Mouse (Mus musculus) ES-Bruce4 (cell line): ENCODE measurements around the gene Map3k11. TPM values are rescaled to one million over a fixed set of nuclear protein-coding genes. Genes with fewer than 3 reads are reported as not detected.

Experiments used
- H3K27ac ChIP-seq: 2 replicates; pipeline ENCODE4 v1.5.1; 2012; ENCODE audit warnings: low read length, inconsistent platforms; ENCODE audit not compliant: insufficient read depth
- H3K27me3 ChIP-seq: 2 replicates; pipeline ENCODE4 v1.6.1; 2012; ENCODE audit warnings: mild to moderate bottlenecking, low read length, inconsistent platforms; ENCODE audit not compliant: control insufficient read depth, poor library complexity, insufficient read depth, severe bottlenecking
- H3K36me3 ChIP-seq: 2 replicates; pipeline ENCODE4 v1.6.1; 2012; ENCODE audit warnings: inconsistent platforms, mild to moderate bottlenecking, low read length, moderate library complexity; ENCODE audit not compliant: control insufficient read depth, poor library complexity, insufficient read depth, severe bottlenecking
- H3K4me1 ChIP-seq: one replicate; pipeline ENCODE4 v1.8.1; 2011; ENCODE audit warnings: low read length; ENCODE audit not compliant: control insufficient read depth, insufficient read depth
- H3K4me3 ChIP-seq: 2 replicates; pipeline ENCODE4 v1.5.1; 2011; ENCODE audit warnings: low read depth, mild to moderate bottlenecking, low read length
- H3K9ac ChIP-seq: 2 replicates; pipeline ENCODE4 v1.6.1; 2012; ENCODE audit warnings: low read depth, mild to moderate bottlenecking, inconsistent platforms; ENCODE audit not compliant: poor library complexity, severe bottlenecking
- H3K9me3 ChIP-seq: replicated peaks from 2 replicates; pipeline ENCODE4 v1.6.1; 2012; ENCODE audit warnings: mild to moderate bottlenecking, low read length, inconsistent platforms; ENCODE audit not compliant: control insufficient read depth, poor library complexity, insufficient read depth, severe bottlenecking
- CTCF ChIP-seq: IDR thresholded peaks from one replicate; pipeline ENCODE4 v1.8.1; 2011; ENCODE audit warnings: low read depth, low read length
- EP300 ChIP-seq: IDR thresholded peaks from 2 replicates; pipeline ENCODE4 v1.6.1; 2011; ENCODE audit warnings: low read depth, low read length; ENCODE audit not compliant: insufficient read depth
- POLR2A ChIP-seq: IDR thresholded peaks from one replicate; pipeline ENCODE4 v1.8.1; 2011; ENCODE audit warnings: low read length; ENCODE audit not compliant: insufficient read depth
- polyA plus RNA-seq: library from polyadenylated mRNA; stranded (reverse); fragments of >200 nt; gene quantifications from 2 replicates; pipeline ENCODE4 v1.2.4, GENCODE M21; 2011; ENCODE audit warnings: low read depth; ENCODE audit not compliant: missing spikeins, insufficient read depth, insufficient read length

Gene Map3k11
- polyA plus RNA-seq, 1 experiment, result 27.8 TPM

DNA sequence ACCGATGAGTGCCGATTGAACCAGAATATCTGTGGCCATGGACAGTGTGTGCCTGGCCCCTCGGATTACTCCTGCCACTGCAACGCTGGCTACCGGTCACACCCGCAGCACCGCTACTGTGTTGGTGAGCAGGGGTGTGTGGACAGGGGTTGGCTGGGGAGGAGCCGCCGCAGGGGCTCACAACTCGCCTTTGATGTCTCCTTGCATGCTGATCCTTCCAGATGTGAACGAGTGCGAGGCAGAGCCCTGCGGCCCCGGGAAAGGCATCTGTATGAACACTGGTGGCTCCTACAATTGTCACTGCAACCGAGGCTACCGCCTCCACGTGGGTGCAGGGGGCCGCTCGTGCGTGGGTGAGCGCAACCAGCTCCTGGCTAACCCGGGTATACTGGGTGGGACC, 62.4 kb downstream of the Map3k11 start:
- TF ChIP-seq CTCF (no peak), POLR2A (no peak), EP300 (no peak)
- H3K4me3 ChIP-seq, result 0 out of 2 replicates have a peak overlapping the region, but pooled peaks have one; percentile 2
- H3K27ac ChIP-seq, result no peak overlapping the region
- H3K9ac ChIP-seq, result no peak overlapping the region
- H3K4me1 ChIP-seq, result peaks cover 7% of the 10 kb centered on the region
- no peaks in the 10 kb centered on the region for H3K9me3 ChIP-seq
- H3K36me3 ChIP-seq, result no peaks in the 10 kb centered on the region
- no peaks in the 10 kb centered on the region for H3K27me3 ChIP-seq

GRCm38 (mm10) chr19:5751742-5752141, 63.2 kb downstream of the Map3k11 start:
- no peaks in the 10 kb centered on the region for H3K36me3 ChIP-seq
- H3K27me3 ChIP-seq, result no peaks in the 10 kb centered on the region
- no peak overlapping the region for H3K4me3 ChIP-seq
- no peak overlapping the region for H3K27ac ChIP-seq
- no peak overlapping the region for H3K9ac ChIP-seq
- TF ChIP-seq POLR2A (no peak), CTCF (no peak), EP300 (no peak)
- no peaks in the 10 kb centered on the region for H3K9me3 ChIP-seq
- peaks cover 2% of the 10 kb centered on the region for H3K4me1 ChIP-seq

Other genes starting within 250 kb of the Map3k11 start
- 1.3 and 2.3 TPM in 2 replicates for gene Fosl1, start 241.2 kb upstream of the Map3k11 start, polyA plus RNA-seq
- gene Ccdc85b, start 230.8 kb upstream of the Map3k11 start, polyA plus RNA-seq, result 3.3 and 4.2 TPM in 2 replicates
- gene Fibp, start 228.1 kb upstream of the Map3k11 start, polyA plus RNA-seq, result 37.7 and 47.6 TPM in 2 replicates
- 1.2 and 1.6 TPM in 2 replicates for gene Ctsw, start 220.2 kb upstream of the Map3k11 start, polyA plus RNA-seq
- 21.5 and 24.6 TPM in 2 replicates for gene Efemp2, start 214.8 kb upstream of the Map3k11 start, polyA plus RNA-seq
- 14.4 and 19.6 TPM in 2 replicates for gene Mus81, start 200.3 kb upstream of the Map3k11 start, polyA plus RNA-seq
- 878 and 879 TPM in 2 replicates for gene Cfl1, start 198.3 kb upstream of the Map3k11 start, polyA plus RNA-seq
- gene 1700020D05Rik, start 185.0 kb upstream of the Map3k11 start, polyA plus RNA-seq, result 0.99 and 1.5 TPM in 2 replicates
- 6.4 and 7.7 TPM in 2 replicates for gene Snx32, start 178.2 kb upstream of the Map3k11 start, polyA plus RNA-seq
- 0.46 and 0.52 TPM in 2 replicates for gene Ovol1, start 128.1 kb upstream of the Map3k11 start, polyA plus RNA-seq
- 1.9 TPM in 2 replicates for gene Ap5b1, start 120.7 kb upstream of the Map3k11 start, polyA plus RNA-seq
- 47.2 and 56.5 TPM in 2 replicates for gene Rnaseh2c, start 86.9 kb upstream of the Map3k11 start, polyA plus RNA-seq
- 50.9 and 65.5 TPM in 2 replicates for gene Kat5, start 78.5 kb upstream of the Map3k11 start, polyA plus RNA-seq
- 28.5 and 32.9 TPM in 2 replicates for gene Rela, start 51.3 kb upstream of the Map3k11 start, polyA plus RNA-seq
- 13.7 and 19.1 TPM in 2 replicates for gene Sipa1, start 25.0 kb upstream of the Map3k11 start, polyA plus RNA-seq
- gene Pcnx3, start 166 bp downstream of the Map3k11 start, polyA plus RNA-seq, result 39.7 and 43.7 TPM in 2 replicates
- gene Kcnk7, start 15.6 kb downstream of the Map3k11 start, polyA plus RNA-seq, result not detected in 2 replicates
- gene Ehbp1l1, start 37.6 kb downstream of the Map3k11 start, polyA plus RNA-seq, result 4.3 and 5.4 TPM in 2 replicates
- 13.1 and 14.6 TPM in 2 replicates for gene Fam89b, start 40.9 kb downstream of the Map3k11 start, polyA plus RNA-seq
- 5.9 and 8.2 TPM in 2 replicates for gene Ltbp3, start 52.2 kb downstream of the Map3k11 start, polyA plus RNA-seq
- gene Scyl1, start 82.7 kb downstream of the Map3k11 start, polyA plus RNA-seq, result 37.1 and 42.8 TPM in 2 replicates
- 26.3 and 33.1 TPM in 2 replicates for gene Frmd8, start 186.5 kb downstream of the Map3k11 start, polyA plus RNA-seq
- gene Slc25a45, start 189.1 kb downstream of the Map3k11 start, polyA plus RNA-seq, result 0.46 and 0.48 TPM in 2 replicates
- gene Tigd3, start 205.4 kb downstream of the Map3k11 start, polyA plus RNA-seq, result 1.9 and 3.6 TPM in 2 replicates
- 129 and 137 TPM in 2 replicates for gene Dpf2, start 224.3 kb downstream of the Map3k11 start, polyA plus RNA-seq
- gene Cdc42ep2, start 236.1 kb downstream of the Map3k11 start, polyA plus RNA-seq, result 0.93 and 1.5 TPM in 2 replicates